Mouse (Mus musculus) embryonic stem cell, embryonic (primary cell): ENCODE results near the gene Tmem144.

ENCODE experiments used
- CTCF ChIA-PET, 4 experiments: fragments of 300-600 bp in 2 of 4; fragments of 350-600 bp in 2 of 4; sonication (Branson Sonifier 250); formaldehyde crosslinking; loops; one replicate each; lab custom pipeline; 2022; ENCODE audit warnings: inconsistent platforms in 2 of 4; lab: Charles Lee
- POLR2A ChIA-PET, 4 experiments: fragments of 300-600 bp in 2 of 4; fragments of 350-600 bp in 2 of 4; sonication (Branson Sonifier 250); formaldehyde crosslinking; loops; one replicate each; lab custom pipeline; 2022; ENCODE audit warnings: antibody characterized with exemption in 4 of 4, inconsistent platforms in 1 of 4; lab: Charles Lee

The Tmem144 gene

DNA sequence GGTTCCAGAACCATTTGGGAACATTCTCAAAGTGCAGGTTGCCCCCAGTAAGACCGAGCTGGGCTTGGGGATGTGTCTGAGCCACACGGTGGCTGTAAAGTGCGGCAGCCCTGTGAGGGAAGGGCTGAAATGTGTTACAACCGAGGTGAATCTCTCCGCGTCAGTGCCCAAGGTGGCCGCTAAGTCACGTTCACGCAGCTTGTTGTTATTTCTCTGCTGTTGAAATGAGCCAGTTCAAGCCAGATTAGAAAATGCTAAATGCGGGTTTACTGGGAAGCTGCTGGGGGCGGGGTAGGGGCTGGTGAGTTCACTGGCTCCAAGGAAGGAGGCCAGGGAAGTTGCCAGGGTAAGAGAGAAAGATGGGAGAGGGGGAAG is 68.2 kb downstream of the Tmem144 start:
- ChIA-PET POLR2A (interaction anchor here in 3 of 4 experiments (0.6 to 1.7 kb wide), 8 partner anchors 12 to 842 kb away, joined by 3 to 5 read pairs (median 4); partner anchors contain the start of genes 4930579G24Rik (in 2 of the 3) and Etfdh (in 2 of the 3)), CTCF (interaction anchor here (0.6 to 1.5 kb wide), 9 partner anchors 25 to 383 kb away, joined by 3 to 5 read pairs (median 3); no protein-coding TSS in a partner anchor)

DNA sequence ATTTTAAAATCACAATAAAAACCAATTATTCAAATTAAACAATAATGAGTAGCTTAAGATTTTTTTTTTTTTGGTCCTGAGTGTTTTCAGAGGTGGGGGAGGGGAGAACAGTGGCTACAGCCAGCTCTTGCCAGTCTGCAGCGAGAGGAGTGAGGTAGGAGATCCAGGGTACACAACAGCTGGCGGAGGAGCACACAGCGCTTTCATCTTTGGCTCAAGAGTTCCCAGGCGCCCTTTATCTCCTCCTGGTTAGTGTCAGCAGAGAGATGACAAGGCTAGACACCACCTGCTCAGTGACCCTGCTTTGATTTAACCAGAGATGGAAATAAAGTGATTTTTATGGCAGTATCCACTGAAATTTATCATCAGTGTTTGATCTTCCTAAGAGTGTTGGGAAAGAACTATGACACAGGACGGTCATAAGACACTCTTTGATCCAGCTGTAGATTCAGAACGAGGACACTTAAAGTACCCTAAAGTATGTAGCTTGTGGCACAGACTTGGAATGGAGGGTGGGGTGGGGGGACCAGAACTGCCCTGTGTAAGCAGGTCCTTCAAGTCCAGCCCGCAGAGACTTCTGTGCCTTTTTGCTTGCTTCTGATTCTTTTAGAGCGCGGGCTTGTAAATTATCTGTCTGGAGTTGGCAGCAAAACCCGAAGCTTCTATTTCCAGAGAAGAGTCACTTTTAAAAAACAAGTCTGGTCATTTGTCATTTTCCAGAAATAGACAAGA is 68.8 kb downstream of the Tmem144 start:
- CTCF ChIA-PET, result interaction anchor here (0.6 to 1.5 kb wide), 8 partner anchors 25 to 174 kb away, joined by 3 to 5 read pairs (median 3); no protein-coding TSS in a partner anchor

DNA sequence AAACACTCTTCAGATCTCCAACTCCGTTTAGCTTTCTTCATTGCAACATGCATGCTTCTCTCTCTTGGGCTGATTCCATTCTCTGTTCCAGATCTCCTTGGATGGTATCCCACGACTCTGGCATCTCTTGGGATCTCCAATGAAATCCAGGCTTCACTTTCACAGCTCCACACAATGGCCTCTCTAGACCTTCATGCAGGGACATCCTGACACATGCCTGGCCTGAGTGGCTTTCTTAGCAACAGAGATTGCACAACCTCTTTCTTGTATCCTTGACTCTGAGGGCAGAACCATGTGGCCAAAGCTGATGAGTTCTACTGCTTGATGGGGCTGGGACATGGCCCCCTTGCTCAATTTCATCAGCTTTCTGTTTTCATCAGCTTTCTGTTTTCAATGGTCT is 79.9 kb downstream of the Tmem144 start:
- POLR2A ChIA-PET, result interaction anchor here in 1 of 4 experiments (1.7 kb wide), 1 partner anchor 11 kb away, joined by 5 read pairs; no protein-coding TSS in a partner anchor
- CTCF ChIA-PET, result interaction anchor here in 2 of 4 experiments (0.6 kb wide), 2 partner anchors 97 to 132 kb away, joined by 3 to 4 read pairs; no protein-coding TSS in a partner anchor

More for the DNA sequence above, 68.8 kb downstream of the Tmem144 start:
- POLR2A ChIA-PET, result interaction anchor here in 3 of 4 experiments (0.6 to 1.7 kb wide), 8 partner anchors 11 to 1647 kb away, joined by 3 to 5 read pairs (median 4); partner anchors contain the start of gene Etfdh (in 1 of the 3)
